Mouse (Mus musculus) CD8-positive naive resting alpha-beta T cell, adult 2 months (primary cell): ENCODE results near the gene Iqck.
A peak's percentile ranks its signal among the peaks of the same experiment; 100 is the strongest.

ENCODE experiments used
- DNase-seq, 2 experiments: peaks; one replicate each; pipeline ENCODE4 v3.0.0; 2022; ENCODE audit warnings: low read depth in 2 of 2, low spot score in 2 of 2

The Iqck gene

DNA sequence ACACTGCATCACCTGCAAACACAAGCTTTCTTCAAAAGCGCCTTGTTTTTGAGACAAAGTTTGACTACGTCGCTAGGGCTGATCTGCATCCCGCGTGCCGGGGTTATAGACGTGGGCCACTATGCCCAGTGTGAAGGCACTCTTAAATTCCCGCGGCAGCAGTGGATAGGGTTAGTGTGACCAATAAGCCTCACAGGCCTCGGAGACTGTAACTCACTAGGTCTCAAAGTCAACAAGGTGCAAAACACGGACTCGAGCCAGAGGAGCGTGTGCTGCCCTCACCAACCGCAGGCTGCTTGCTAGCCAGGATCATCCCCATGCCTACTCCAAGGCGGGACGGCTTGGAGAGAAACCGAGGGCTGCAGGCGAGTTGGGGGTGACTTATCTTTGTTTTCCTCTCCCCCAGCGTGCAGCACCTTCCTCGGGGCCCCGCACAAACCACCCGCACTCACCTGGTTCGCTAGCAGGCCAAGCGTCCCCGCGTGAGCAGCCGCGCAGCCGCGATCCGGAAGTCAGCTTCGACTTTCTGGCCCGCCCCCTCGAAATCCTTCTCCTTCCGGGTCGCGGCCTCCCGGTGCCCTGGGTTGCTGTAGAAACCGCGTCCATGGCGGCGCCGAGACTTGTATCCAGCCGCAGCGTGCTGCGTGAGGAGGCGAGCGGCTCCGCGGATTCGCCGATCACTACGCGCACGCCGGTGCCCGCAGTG, at the start of gene Iqck:
Iqck (plus strand) TSS at position 582 of the 706 bp plus-strand sequence.
- DNase-seq: peak; percentile 85 to 89

DNA sequence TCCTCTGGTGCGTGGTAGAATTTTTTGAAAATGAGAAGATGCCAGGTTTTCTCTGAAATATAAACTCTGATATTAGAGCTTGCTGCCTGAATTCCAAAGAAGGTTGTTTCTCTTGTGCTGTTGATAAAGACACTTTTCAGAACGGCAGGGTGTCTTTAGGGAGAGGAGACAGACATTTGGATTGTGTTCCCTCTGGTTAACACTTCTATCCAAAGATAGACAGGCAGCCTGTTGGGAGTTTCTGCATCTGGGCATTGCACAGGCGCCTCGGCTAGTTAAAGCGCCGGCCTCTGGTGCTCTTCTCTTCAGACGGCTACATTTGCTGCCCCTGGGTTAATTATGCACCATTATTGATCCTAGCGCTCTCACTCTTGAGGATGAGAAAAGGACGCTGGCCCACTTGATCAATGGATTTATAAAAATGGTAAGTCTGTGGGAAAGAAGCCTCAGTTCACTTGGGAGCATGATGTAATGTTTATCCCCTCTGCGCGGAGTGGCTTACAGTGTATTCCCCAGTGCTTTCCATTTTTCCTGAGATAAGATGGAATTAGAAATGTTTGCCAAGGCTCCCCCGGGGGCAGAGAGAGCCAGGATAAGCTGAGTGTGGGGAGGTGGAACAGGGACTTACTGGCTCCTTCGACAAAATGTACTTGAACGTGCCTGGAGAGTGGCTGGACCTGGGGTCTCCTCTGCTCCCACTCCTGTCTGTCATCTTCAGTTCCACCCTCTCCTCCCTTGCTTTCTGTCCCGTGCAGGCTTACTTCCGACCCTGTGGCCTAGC, 48.7 kb upstream of the Iqck start:
- DNase-seq: no peak

DNA sequence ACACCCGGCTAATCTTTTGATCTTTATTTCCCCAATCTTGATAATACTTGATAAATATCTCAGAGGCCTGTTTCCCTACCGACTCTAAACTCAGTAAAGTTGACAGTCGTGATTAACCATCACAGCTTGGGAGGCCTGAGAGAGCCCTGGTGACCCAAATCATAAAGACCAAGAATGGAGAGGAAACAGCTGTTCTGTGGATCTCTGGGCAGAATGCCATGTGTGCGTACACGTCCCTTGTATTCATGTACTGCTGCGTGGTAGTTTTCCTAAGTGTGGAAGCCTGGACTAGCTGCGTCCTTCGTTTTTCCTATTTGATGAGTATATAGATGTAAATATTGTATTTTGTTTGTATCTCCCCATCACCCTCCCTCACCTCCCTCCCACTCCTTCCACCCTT, 47.7 kb upstream of the Iqck start:
- DNase-seq: no peak

DNA sequence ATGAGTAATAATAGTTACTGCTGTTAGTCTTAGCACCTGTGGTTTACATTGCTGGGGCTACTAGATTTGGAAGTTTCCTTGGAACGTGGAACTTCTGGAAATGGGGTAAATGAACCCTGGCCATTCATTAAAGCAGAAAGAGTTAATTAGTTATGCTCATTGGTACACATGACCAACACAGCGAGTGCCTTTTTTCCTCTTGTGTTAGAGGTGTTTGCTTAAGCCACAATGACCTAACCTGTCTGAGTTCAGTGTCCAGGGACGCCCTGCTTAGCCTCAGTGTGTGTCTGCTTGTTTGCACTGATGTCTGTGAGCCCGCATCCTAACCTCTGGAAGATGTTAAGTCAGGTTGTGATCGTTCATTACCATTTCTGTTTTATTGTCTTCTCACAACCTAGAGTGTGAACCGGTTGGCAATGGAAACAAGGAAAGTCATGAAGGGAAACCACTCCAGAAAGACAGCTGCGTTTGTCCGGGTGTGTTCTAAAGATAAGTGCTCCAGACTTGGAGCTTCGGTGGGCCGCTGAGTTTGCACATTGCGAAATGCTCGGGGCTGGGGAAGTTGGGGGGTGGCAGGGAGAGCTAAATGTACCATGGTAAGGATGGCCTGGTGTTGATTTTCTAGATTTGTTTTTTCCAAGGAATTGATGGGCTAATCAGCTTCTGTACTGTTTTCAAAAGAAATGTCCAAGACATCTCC, 44.0 kb upstream of the Iqck start:
- no peak for DNase-seq

DNA sequence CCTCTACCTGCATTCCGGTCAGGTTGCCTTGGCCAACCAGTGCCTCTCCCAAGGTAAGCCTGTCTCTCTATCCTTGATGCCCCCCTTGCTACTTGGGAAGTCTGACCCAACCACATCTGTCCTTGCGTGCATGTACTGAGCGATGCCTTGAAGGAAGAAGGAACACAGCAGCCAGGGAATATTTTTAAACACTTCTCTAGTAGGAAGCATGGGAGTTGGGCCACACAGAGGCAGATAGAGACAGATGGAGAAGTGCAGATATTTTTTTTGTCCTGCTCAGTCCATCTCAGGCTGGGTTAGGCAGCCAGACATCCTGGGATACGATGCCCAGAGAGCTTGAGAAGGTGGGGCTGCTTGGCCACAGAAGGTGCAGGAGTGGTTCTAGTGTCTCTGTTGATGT, 42.0 kb upstream of the Iqck start:
- no peak for DNase-seq

DNA sequence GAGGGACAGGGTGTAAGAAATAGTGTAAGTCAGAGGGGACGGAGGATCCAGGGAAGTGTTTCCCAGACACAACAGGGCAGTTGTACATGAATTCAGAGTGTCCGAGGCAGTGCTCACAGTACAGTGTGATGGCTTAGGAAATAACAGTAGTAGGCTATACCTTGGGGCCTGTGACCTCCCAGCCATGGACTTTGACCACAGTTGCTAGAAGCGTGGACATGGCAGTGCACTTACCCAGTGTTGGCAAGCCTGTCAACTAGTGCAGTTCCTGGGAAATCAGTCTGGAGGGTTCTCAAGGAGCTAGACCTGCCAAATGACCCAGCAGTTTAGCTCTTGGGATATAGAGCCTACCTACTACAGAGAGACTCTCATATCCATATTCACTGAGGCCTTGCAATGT, 39.3 kb upstream of the Iqck start:
- no peak for DNase-seq

DNA sequence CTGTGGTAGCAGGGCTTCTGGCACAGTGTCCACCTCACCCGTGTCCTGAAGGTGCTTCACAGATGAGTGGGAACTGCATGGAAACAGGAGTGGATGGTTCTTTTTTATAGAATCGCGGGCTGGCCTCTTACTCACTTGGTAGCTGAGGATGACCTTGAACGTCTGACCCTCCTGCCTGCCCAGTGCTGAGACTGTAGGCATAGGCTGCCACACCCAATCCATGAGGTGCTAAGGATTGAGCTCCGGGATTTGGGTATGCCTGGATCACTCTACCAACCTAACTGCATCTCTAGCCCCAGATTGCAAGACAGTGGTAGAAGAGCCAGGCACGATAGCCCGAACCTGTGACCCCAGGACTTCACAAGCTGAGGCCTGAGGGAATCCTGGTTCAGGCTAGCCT, 37.8 kb upstream of the Iqck start:
- no peak for DNase-seq

DNA sequence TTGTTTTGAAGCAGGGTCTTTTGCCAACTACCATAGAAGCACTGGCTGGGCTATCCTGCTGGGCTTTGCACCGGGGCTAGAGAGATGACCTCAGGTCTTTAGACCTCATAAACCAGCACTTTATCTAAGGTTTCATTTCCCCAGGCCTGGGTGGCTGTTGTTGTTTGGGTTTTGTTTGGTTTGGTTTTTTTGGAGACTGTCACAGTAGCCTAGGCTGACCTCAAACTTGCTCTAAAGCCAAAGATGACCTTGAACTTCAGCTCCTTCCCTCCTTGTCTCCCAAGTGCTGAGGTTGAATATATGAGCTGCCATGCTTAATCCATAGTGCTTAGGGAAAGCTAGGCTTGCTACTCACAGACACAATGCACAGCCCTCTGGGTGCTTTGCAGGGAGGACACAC, 35.9 kb upstream of the Iqck start:
- no peak for DNase-seq

DNA sequence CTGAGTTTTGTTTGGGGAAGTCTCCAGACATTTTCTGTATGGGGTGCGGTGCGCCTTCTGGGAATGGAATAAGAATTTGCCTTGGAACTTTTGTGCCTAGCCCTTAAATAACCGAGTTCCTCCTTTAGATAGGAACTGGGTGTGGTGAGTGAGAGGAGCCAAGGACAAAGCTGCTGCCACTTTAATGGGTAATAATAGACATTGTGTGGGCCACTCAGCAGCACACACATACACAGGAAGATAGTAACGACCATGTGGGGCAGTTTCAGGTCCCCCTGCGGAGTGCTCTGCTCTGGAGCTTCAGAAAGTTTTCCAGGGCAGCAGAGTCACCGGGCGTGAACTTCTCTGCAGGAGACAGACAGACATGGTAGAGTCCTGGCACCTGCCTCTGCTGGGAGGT, 34.2 kb upstream of the Iqck start:
- no peak for DNase-seq

DNA sequence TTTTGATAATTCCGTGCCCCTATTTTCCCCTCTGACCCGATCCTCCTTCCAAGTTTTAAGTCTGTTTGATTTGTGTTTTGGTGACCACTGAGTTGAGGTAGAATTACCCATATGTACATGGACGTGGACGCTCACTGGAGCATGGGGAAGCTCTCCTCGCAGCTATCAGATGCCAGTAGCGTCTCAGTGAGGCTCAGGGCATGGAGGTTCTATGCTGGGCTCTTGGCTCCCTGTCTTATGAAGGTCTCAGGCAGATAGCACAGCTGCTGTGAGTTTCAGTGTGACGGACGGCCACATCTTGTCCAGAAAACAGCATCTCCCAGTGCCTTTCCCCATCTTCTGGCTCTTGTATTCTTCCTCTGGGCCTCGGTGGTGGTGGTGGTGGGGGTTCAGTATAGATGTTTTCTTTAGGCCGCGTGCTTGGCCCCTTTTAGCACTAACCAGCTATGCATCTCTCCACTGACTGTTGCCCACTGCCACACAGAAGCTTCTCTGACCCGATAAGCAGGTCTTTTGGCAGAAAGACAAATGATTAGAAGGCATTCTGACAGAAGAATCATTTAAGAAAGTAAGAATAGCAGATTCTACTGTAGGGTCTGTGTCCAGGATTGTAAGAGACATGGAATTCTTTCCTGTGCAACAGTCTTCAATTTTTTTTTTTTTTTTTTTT, 33.5 kb upstream of the Iqck start:
- no peak for DNase-seq

DNA sequence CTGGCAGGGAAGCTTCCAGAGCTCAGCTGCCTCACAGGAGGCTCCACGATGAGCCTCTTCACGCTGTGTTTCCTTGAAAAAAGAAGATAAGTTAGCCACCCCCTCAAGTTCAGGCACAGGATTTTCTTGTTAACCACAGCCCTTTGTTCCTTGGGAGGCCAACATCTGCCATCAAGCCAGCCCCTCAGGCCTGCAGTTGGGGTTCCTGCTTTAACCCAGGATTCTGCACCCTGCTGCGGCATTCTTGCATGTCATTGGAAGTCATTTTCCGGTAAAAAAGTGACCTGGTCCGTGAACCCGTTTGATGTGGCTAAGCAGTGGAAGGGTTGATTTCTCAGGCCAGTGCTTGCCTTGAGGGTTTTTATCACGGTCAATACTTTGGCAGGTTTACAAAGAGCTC, 31.1 kb upstream of the Iqck start:
- no peak for DNase-seq

DNA sequence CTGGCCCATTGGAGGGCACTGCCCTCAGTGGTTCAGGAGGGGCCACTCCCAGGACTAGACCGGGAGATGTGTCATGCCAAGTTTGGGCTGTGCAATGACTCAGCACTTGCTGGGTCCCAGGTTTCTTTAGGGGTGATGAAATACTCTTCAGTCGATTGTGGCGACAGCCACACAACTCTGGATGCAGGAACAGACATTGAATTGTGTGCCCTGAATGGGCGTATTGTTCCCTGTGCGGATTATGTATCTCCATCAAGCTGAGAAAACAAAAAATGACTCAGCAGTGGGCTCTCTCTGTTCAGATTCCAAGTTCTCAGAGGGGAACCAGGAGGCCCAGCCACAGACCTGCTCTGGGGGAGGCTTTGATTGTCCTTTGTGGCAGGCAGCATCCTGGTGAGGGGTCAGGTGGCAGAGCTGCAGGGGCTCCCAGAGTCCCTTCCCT, 27.6 kb upstream of the Iqck start:
- no peak for DNase-seq

DNA sequence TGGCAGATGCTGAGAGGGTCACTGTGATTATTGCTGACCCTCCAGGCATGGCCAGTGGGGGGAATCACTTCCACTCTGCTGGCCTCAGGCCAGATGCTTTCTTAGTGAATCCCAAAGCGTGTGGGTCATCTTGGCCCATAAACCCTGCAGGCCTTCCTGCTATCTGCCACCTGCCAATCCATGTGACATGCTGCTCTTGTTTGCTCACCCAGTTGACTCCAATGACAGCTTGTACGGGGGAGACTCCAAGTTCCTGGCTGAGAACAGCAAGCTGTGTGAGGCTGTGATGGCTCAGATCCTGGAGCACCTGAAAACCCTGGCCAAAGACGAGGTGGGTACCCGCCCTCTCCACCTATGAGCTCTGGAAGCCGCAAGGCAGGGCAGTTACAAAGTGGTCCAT, 17.7 kb upstream of the Iqck start:
- DNase-seq: no peak

DNA sequence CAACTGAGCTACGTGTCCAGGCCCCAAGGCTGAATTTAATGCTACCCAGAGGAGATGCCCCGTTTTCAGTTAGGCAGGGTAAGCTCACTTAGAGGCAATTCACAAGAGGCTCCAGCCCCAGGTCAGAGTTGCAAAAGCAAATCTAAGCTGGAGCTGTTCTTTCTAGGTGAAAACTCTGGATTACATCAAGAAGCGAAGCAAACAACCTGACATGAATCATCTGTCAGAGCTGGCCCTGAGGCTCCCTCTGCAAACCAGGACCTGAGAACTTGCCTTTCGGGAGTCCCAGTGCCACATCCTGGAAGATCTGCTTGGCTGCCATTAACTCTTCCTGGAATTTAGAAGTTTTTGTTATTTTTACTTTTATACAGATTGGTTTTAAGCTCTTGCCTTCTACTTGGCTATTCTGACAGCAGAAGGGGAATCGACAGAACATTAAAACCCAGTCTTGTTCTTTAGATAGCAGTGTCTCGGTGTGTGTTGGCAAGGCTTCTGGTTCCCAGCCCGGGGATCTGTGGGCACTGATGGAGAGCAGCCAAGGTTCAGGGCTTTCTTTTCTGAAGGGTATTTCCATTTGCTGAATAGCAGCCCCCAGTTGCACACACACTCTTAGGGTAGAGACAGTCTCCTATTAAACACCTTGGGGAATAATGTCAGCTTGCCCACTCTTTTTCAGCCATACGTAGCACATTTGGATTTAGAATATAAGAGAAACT, 14.4 kb upstream of the Iqck start:
- no peak for DNase-seq

DNA sequence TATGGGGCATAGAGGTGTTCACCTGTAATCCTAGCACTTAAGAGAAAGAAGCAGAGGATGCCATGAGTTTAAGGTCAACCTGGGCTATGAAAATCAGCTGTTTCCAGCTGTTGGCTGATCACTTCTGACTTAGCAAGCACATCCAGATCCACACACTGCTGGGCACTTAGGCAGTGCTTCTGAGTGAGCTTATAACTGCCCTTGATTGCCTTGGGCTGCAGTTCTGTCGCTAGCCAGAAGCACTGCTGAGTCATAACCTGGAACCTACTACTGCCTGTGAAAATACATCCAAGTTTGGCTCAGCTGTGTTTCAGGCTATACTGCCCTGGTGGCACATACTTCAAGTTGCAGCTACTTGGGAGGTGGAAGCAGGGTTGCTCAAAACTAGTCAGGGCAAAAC, 13.8 kb upstream of the Iqck start:
- no peak for DNase-seq

DNA sequence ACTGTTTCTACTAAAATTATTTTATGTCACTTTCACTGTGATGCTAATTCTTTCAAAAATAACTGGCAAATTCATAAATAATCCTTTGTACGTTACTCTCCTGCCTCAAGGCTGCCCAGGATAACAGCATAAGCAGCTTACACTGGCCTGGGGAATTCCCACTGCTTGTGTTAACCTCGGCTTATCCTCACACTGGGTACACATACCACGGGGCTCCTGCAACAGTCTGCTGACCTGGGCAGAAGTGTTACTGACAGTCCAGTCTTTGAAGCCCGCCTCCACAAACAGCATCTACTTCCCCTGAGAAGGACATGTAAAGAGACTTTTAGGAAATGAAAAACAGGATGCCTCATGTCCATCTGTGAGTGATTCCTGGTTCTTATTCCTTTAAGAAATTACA, 12.6 kb upstream of the Iqck start:
- DNase-seq: no peak

DNA sequence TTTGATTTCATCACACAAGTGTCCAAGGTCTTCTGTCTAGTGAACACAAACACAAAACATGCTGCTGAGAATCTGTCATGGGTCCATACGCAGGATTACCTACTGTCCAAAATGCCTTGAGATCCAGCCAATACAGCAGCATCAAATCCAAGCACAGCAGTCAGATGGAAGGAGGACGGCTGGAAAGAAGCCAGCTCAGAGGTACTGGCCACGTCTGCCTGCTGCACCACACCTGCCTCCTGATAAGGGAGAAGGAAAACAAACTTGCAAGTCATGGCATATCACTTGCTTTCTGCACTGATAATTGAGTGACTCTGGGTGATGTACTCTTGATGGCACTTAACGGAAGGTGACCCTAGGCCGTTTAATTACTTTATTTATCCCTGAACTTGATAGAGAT, 10.4 kb upstream of the Iqck start:
- no peak for DNase-seq

DNA sequence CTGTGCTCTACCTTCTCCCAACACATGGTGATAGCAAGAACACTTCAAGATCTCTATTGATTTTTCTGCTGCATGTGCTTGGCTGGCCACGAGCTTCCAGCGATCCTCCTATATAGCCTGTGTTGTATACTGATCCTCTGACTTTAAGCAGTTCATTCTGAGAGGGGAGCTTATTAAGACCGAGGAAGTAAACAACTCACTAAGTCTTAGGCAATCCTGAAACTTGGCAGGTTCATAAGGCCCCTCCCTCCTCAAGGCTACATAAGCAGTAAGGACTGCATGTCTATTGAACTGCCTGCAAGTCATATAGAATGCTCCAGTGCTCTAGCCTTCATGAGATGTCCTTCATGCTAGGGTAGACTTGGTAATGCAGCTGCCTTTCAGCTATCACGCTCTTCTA, 9.2 kb upstream of the Iqck start:
- no peak for DNase-seq

DNA sequence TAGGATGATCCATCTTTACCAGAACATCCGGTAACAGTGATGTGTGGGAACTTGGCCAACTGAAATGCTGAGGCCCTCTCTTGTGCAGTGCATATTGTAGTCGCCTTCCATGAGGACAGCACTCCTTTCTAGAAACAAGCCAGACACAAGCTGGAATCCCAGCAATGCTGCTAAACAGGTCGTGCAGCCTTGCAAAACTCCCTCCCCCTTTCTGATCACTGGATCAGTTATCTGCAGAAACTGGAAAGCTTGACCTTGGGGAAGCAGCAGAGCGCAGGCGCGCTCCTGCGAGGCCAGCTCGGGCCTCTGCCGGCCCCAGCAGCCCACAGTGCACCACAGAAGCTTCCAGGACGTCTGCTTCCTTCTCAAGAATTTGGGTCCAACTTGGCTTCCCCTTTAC, 6.8 kb upstream of the Iqck start:
- no peak for DNase-seq

DNA sequence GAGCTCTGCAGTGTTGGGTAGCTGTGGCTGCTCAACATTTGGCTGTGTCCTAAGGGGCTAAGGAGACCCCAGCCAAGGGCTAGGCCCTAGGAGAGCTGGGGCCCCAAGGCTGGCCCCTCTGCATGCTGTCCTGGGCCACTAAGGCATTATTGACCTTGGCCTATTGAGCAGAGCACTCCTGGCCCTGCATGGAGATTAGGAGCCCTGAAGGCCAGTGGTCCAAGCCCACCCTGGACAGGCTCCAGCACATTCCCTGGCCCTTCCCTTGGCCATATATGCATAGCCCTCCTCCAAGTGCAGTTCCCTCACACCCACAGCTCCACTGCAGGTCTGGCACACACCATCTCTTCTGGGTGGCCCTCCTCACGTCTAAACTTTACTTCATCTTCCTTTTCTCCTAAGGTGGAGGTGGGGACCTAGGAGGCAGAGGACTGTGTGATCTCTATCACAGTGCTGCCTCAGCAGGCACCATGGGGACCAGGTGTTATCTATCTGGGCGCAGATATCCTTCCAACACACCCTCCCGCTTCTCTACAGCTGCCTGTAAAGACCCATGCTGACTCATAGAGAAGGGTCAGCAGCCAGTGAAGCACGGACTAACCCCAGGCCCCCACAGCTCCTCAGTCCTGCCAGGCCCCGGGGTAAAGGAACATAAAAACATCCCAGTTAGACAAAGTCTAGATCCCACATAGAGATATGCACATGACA, 5.9 kb upstream of the Iqck start:
- DNase-seq: no peak
